In genomic region chr4:156082621-156083234, GRCm38 (mm10) we compare ENCODE assay signal across 14 mouse cellular contexts. TPM values are rescaled to one million over a fixed set of nuclear protein-coding genes. Genes with fewer than 3 reads are reported as not detected.
DNase-seq lines count a peak whose midpoint lies in the region; ATAC-seq and TF ChIP-seq lines count a peak whose summit lies in the region.
"Had no signal": no experiment of that assay in that cellular context is flagged by ENCODE, and none has a peak within 500 bp of the region (broad histone marks: within the 10 kb centered on the region; RNA-seq: fewer than 3 reads in every experiment).

No protein-coding gene starts in this region.

- intact Hi-C loops in gastrocnemius, postnatal 14 days (cut with DNase I; ENCODE audit: low total_unique reads), result no loop called here

- ATAC-seq in intestine, embryonic 14.5 days (replicated peaks; ENCODE audit: low FRiP score, low TSS enrichment, low read depth), result no peak
- ATAC-seq in intestine, embryonic 15.5 days, result no peak
- ATAC-seq in forebrain, postnatal 0 days, result no peak
- ATAC-seq: activated CD4-positive, CD25-positive, alpha-beta regulatory T cell, adult 4 months had no signal

- 0 out of 2 replicates have a peak, but pooled peaks cover 5% of the 10 kb centered on the region for H3K4me1 ChIP-seq in intestine, embryonic 14.5 days (replicated peaks; ENCODE audit: control insufficient read depth, insufficient read depth, low read length)
- H3K4me1 ChIP-seq in intestine, embryonic 15.5 days (replicated peaks), result peaks cover 8% of the 10 kb centered on the region
- H3K4me1 ChIP-seq in CH12.LX (ENCODE audit: control insufficient read depth in 1 of 2, insufficient read depth in 2 of 2), result peaks cover 7 to 44% of the 10 kb centered on the region in 2 experiments; a peak in 3 of 4 replicates
- H3K4me1 ChIP-seq in forebrain, postnatal 0 days (ENCODE audit: insufficient read depth), result 0 out of 2 replicates have a peak, but pooled peaks cover under 1% of the 10 kb centered on the region

- no peak overlapping the region for H3K4me3 ChIP-seq in intestine, embryonic 14.5 days (ENCODE audit: low read depth, low read length)
- no peak overlapping the region for H3K4me3 ChIP-seq in intestine, embryonic 15.5 days (replicated peaks)
- no peak overlapping the region for H3K4me3 ChIP-seq in CH12.LX (replicated peaks in 1 of 3; ENCODE audit: low read depth in 2 of 3, low read length in 2 of 3, poor library complexity in 1 of 3)
- H3K4me3 ChIP-seq in forebrain, postnatal 0 days (ENCODE audit: low read depth, low read length), result no peak overlapping the region
- H3K4me3 ChIP-seq: erythroblast, embryonic 14.5 days; layer of hippocampus, adult 2 months had no signal

- 57% methylated on average over 4 of the region's 4 CpGs for WGBS in intestine, embryonic 14.5 days
- 53% methylated on average over 4 of the region's 4 CpGs for WGBS in intestine, embryonic 15.5 days
- 65% methylated on average over 4 of the region's 4 CpGs for WGBS in forebrain, postnatal 0 days

- H3K79me2 ChIP-seq in CH12.LX (replicated peaks; ENCODE audit: control insufficient read depth, extremely low read depth, insufficient read depth, poor library complexity, severe bottlenecking), result no peaks in the 10 kb centered on the region

- H3K4me2 ChIP-seq in intestine, embryonic 14.5 days (ENCODE audit: low read length), result peak overlapping the region; percentile 2; the same call in 1 of the 2 replicates
- no peak overlapping the region for H3K4me2 ChIP-seq in intestine, embryonic 15.5 days (replicated peaks)
- H3K4me2 ChIP-seq in CH12.LX (ENCODE audit: insufficient read depth, low read depth, poor library complexity, severe bottlenecking), result no peak overlapping the region
- no peak overlapping the region for H3K4me2 ChIP-seq in forebrain, postnatal 0 days (ENCODE audit: low read depth)

- no peak for TF ChIP-seq EP300 in CH12.LX (IDR thresholded peaks at IDR 0.05; ENCODE audit: low read length)

- TF ChIP-seq RAD21 in CH12.LX (IDR thresholded peaks at IDR 0.05; ENCODE audit: low read depth, low read length), result no peak

- no peak overlapping the region for H3K9ac ChIP-seq in intestine, embryonic 14.5 days (ENCODE audit: low read length)
- no peak overlapping the region for H3K9ac ChIP-seq in intestine, embryonic 15.5 days
- 0 out of 2 replicates have a peak overlapping the region, but pooled peaks have one; percentile 15 for H3K9ac ChIP-seq in CH12.LX (ENCODE audit: insufficient read depth, low read depth)
- H3K9ac ChIP-seq in forebrain, postnatal 0 days, result no peak overlapping the region

- TF ChIP-seq CTCF in CH12.LX (conservative IDR thresholded peaks at IDR 0.05 in 1 of 2, IDR thresholded peaks at IDR 0.05 in 1 of 2; ENCODE audit: low read depth in 2 of 2, low read length in 2 of 2), result no peak
- TF ChIP-seq CTCF in forebrain, postnatal 0 days (IDR thresholded peaks at IDR 0.05; ENCODE audit: low read depth), result no peak

- no peak overlapping the region for H3K27ac ChIP-seq in intestine, embryonic 14.5 days (ENCODE audit: low read depth)
- H3K27ac ChIP-seq in intestine, embryonic 15.5 days, result no peak overlapping the region; the same call in 1 of the 2 replicates
- no peak overlapping the region for H3K27ac ChIP-seq in CH12.LX (ENCODE audit: insufficient read depth, low read depth)
- no peak overlapping the region for H3K27ac ChIP-seq in forebrain, postnatal 0 days (ENCODE audit: low read depth, low read length)
- H3K27ac ChIP-seq: layer of hippocampus, adult 2 months; macrophage had no signal

- in situ Hi-C loops in CH12.LX (cut with MboI; ENCODE audit: low pct_ligation_motif_present, low pct_unique_long_range_greater_than_20kb, low sequenced_read_pairs), result no loop called here

- H3K36me3 ChIP-seq in intestine, embryonic 14.5 days (ENCODE audit: control insufficient read depth, insufficient read depth, low read length), result no peaks in the 10 kb centered on the region
- no peaks in the 10 kb centered on the region for H3K36me3 ChIP-seq in intestine, embryonic 15.5 days
- no peaks in the 10 kb centered on the region for H3K36me3 ChIP-seq in CH12.LX (replicated peaks in 1 of 2; ENCODE audit: control insufficient read depth in 1 of 2, insufficient read depth in 1 of 2, low read length in 1 of 2)
- no peaks in the 10 kb centered on the region for H3K36me3 ChIP-seq in forebrain, postnatal 0 days (ENCODE audit: insufficient read depth)

- DNase-seq in intestine, embryonic 14.5 days (ENCODE audit: low spot score), result no peak
- no peak for DNase-seq in CH12.LX (ENCODE audit: extremely low read depth)
- peak; percentile 52 for DNase-seq in kidney, adult 11 months
- peak; percentile 68 to 74 for DNase-seq in kidney, postnatal 36 days
- DNase-seq in layer of hippocampus, adult 11-12 months (ENCODE audit: low spot score), result no peak
- DNase-seq in forebrain, postnatal 0 days, result no peak
- no peak for DNase-seq in gastrocnemius, postnatal 14 days
- DNase-seq: thymus, adult 2 months had no signal

- no peak for TF ChIP-seq POLR2A in CH12.LX (IDR thresholded peaks at IDR 0.05; ENCODE audit: low read depth, low read length)

- H3K9me3 ChIP-seq in intestine, embryonic 14.5 days (ENCODE audit: control insufficient read depth, low read length), result no peaks in the 10 kb centered on the region
- no peaks in the 10 kb centered on the region for H3K9me3 ChIP-seq in intestine, embryonic 15.5 days
- no peaks in the 10 kb centered on the region for H3K9me3 ChIP-seq in CH12.LX (replicated peaks; ENCODE audit: low read length)
- H3K9me3 ChIP-seq in forebrain, postnatal 0 days (ENCODE audit: low read length), result no peaks in the 10 kb centered on the region

- peaks cover 6% of the 10 kb centered on the region for H3K27me3 ChIP-seq in intestine, embryonic 14.5 days (replicated peaks; ENCODE audit: control insufficient read depth, insufficient read depth, low read length)
- H3K27me3 ChIP-seq in intestine, embryonic 15.5 days (replicated peaks), result peaks cover 3% of the 10 kb centered on the region; the same call in 1 of the 2 replicates
- no peaks in the 10 kb centered on the region for H3K27me3 ChIP-seq in CH12.LX (replicated peaks)
- H3K27me3 ChIP-seq in forebrain, postnatal 0 days (ENCODE audit: insufficient read depth, low read length), result 0 out of 2 replicates have a peak, but pooled peaks cover 6% of the 10 kb centered on the region

- dilution Hi-C loops in CH12.LX (cut with MboI; ENCODE audit: extremely low pct_ligation_motif_present, extremely low pct_unique_long_range_greater_than_20kb, low sequenced_read_pairs), result no loop called here

TF ChIP-seq in CH12.LX, 34 proteins besides CTCF, POLR2A, EP300 and RAD21 (continues in another document):
- TF ChIP-seq POLR2AphosphoS2 (IDR thresholded peaks at IDR 0.05; ENCODE audit: low read depth, low read length) (no peak), MAX (IDR thresholded peaks at IDR 0.05; ENCODE audit: low read length) (no peak), CHD1 (IDR thresholded peaks at IDR 0.05; ENCODE audit: low read depth, low read length) (no peak), USF2 (conservative IDR thresholded peaks at IDR 0.05; ENCODE audit: low read depth, low read length) (no peak), USF1 (IDR thresholded peaks at IDR 0.05; ENCODE audit: low read depth, low read length) (no peak), RCOR1 (conservative IDR thresholded peaks at IDR 0.05; ENCODE audit: low read depth, low read length) (no peak), TBP (conservative IDR thresholded peaks at IDR 0.05; ENCODE audit: low read depth, low read length) (no peak), IRF4 (IDR thresholded peaks at IDR 0.05; ENCODE audit: low read depth, low read length) (no peak), ZNF384 (IDR thresholded peaks at IDR 0.05; ENCODE audit: low read depth, low read length) (no peak), CHD2 (IDR thresholded peaks at IDR 0.05; ENCODE audit: low read length) (no peak)

RNA-seq across cellular contexts. Expression of gene Ttll10, which starts 23.5 kb away (rescaled TPM):
- polyA plus RNA-seq in intestine, embryonic 14.5 days (2014; fragmentation: Nextera tagmentation; extraction: Ambion mirVana), result 2.7 and 3.5 TPM in 2 replicates
- 3.1 and 3.9 TPM in 2 replicates for polyA plus RNA-seq in intestine, embryonic 15.5 days (2015; fragmentation: Nextera tagmentation; extraction: Ambion mirVana)
- total RNA-seq in CH12.LX (2012; rRNA removed) (0.04 TPM in 1 of 2 replicates, not detected in the other), CH12.LX (2014; rRNA removed) (not detected in 2 replicates)
- not detected in 2 replicates for polyA plus RNA-seq in CH12.LX (2012; ENCODE audit: insufficient read length, low read depth)
- total RNA-seq in forebrain, postnatal 0 days (2014; rRNA removed), result not detected in 2 replicates
- polyA plus RNA-seq in forebrain, postnatal 0 days (2015; fragmentation: Nextera tagmentation; extraction: Ambion mirVana), result 0.06 TPM in 1 of 2 replicates, not detected in the other
- total RNA-seq in gastrocnemius, postnatal 14 days (2021), result not detected
- total RNA-seq: left cerebral cortex, postnatal 36 days had no signal
- polyA plus RNA-seq: activated CD4-positive, CD25-positive, alpha-beta regulatory T cell, adult 4 months; erythroblast, embryonic 14.5 days; macrophage had no signal

RNA-seq across cellular contexts. Expression of gene 9430015G10Rik, which starts 27.1 kb away (rescaled TPM):
- 34.5 and 38.8 TPM in 2 replicates for polyA plus RNA-seq in intestine, embryonic 14.5 days (2014; fragmentation: Nextera tagmentation; extraction: Ambion mirVana)
- 22.2 and 22.8 TPM in 2 replicates for polyA plus RNA-seq in intestine, embryonic 15.5 days (2015; fragmentation: Nextera tagmentation; extraction: Ambion mirVana)
- total RNA-seq in CH12.LX (2012; rRNA removed) (34.3 and 37.7 TPM in 2 replicates), CH12.LX (2014; rRNA removed) (29.8 and 31.1 TPM in 2 replicates)
- polyA plus RNA-seq in CH12.LX (2012; ENCODE audit: insufficient read length, low read depth), result 29.8 and 33.2 TPM in 2 replicates
- total RNA-seq in forebrain, postnatal 0 days (2014; rRNA removed), result 22.8 and 28.3 TPM in 2 replicates
- polyA plus RNA-seq in forebrain, postnatal 0 days (2015; fragmentation: Nextera tagmentation; extraction: Ambion mirVana), result 18.3 and 22.3 TPM in 2 replicates
- 1 to 10 TPM; 3.2 to 4.1 TPM for total RNA-seq in gastrocnemius, postnatal 14 days (2021)

RNA-seq across cellular contexts. Expression of gene Rnf223, which starts 47.6 kb away (rescaled TPM):
- 0.14 and 0.16 TPM in 2 replicates for polyA plus RNA-seq in intestine, embryonic 14.5 days (2014; fragmentation: Nextera tagmentation; extraction: Ambion mirVana)
- 0.06 and 0.18 TPM in 2 replicates for polyA plus RNA-seq in intestine, embryonic 15.5 days (2015; fragmentation: Nextera tagmentation; extraction: Ambion mirVana)
- total RNA-seq in CH12.LX (2012; rRNA removed) (0.21 and 0.29 TPM in 2 replicates), CH12.LX (2014; rRNA removed) (0.07 and 0.18 TPM in 2 replicates)
- polyA plus RNA-seq in CH12.LX (2012; ENCODE audit: insufficient read length, low read depth), result 0.55 and 0.80 TPM in 2 replicates
- total RNA-seq in forebrain, postnatal 0 days (2014; rRNA removed), result 0.33 and 0.46 TPM in 2 replicates
- 0.08 and 0.19 TPM in 2 replicates for polyA plus RNA-seq in forebrain, postnatal 0 days (2015; fragmentation: Nextera tagmentation; extraction: Ambion mirVana)
- total RNA-seq in gastrocnemius, postnatal 14 days (2021), result not detected
- polyA plus RNA-seq: macrophage had no signal

RNA-seq across cellular contexts. Expression of gene Tnfrsf18, which starts 56.8 kb away (rescaled TPM):
- 1.6 and 2.0 TPM in 2 replicates for polyA plus RNA-seq in intestine, embryonic 14.5 days (2014; fragmentation: Nextera tagmentation; extraction: Ambion mirVana)
- 1.1 and 1.6 TPM in 2 replicates for polyA plus RNA-seq in intestine, embryonic 15.5 days (2015; fragmentation: Nextera tagmentation; extraction: Ambion mirVana)
- 52.1 and 76.1 TPM in 2 replicates for total RNA-seq in CH12.LX (2012; rRNA removed)
- 48.8 and 50.7 TPM in 2 replicates for total RNA-seq in CH12.LX (2014; rRNA removed)
- 38.8 and 48.4 TPM in 2 replicates for polyA plus RNA-seq in CH12.LX (2012; ENCODE audit: insufficient read length, low read depth)
- 1.5 TPM in 1 of 2 replicates, not detected in the other for total RNA-seq in forebrain, postnatal 0 days (2014; rRNA removed)
- 0.67 and 1.2 TPM in 2 replicates for polyA plus RNA-seq in forebrain, postnatal 0 days (2015; fragmentation: Nextera tagmentation; extraction: Ambion mirVana)
- total RNA-seq in gastrocnemius, postnatal 14 days (2021), result not detected
- total RNA-seq: layer of hippocampus, adult 2 months; left cerebral cortex, postnatal 36 days had no signal
- polyA plus RNA-seq: erythroblast, embryonic 14.5 days had no signal

Comparison
In these comparisons a context has a peak if more than half of its experiments do, and no peak if none do; other contexts are left out.
1. DNase-seq: peak in kidney, adult 11 months (single experiment) and kidney, postnatal 36 days (2 of 2); none in intestine, embryonic 14.5 days (single experiment), CH12.LX (single experiment), layer of hippocampus, adult 11-12 months (single experiment), forebrain, postnatal 0 days (single experiment) and gastrocnemius, postnatal 14 days (single experiment).